Mouse (Mus musculus): ENCODE results near the gene Syce1.

- TF ChIP-seq CTCF (IDR thresholded peaks at IDR 0.05; ENCODE audit: low read depth) (peak; percentile 44), EP300 (optimal IDR thresholded peaks at IDR 0.05) (no peak)
Measured at GRCm38 (mm10) chr7:140810496-140810895, 22.8 kb upstream of the Syce1 start.
